Mouse (Mus musculus) layer of hippocampus, adult 8-10 months (tissue): ENCODE results near the gene Pparg. TPM values are rescaled to one million over a fixed set of nuclear protein-coding genes. Genes with fewer than 3 reads are reported as not detected.

Source experiments
- DNase-seq, 2 experiments: peaks; one replicate each; pipeline ENCODE4 v3.0.0; 2022; ENCODE audit warnings: low spot score in 2 of 2
- total RNA-seq, 4 experiments: library from RNA; stranded (reverse); gene quantifications; 2 replicates each; pipeline ENCODE4 v1.2.4; 2022

Gene Pparg
- total RNA-seq, 4 experiments from 2014 or later = 1.9 to 4.5 (median 3.6) TPM

DNA sequence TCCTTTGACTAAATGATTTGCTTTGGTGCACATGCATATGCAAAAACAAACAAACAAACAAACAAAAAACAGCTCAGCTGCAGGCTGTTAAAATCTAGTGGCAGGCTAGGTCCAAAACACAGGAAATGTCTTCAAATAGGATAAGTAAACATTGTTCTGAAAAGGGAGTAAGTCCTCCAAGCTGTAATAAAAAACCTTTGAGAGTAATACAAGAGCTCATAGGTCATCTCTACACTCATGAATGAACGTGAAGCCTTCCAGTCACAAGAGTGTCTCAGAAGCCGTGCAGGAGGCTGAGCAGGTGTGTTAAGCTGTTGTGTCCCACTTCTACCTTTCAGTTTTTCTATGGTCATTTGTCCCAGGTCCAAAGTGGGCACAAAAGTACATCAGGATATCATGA lies 102.6 kb downstream of the Pparg start:
- no peak for DNase-seq

GRCm38 (mm10) chr6:115464661-115465060 lies 103.9 kb downstream of the Pparg start:
- no peak for DNase-seq

- DNase-seq = no peak
Observed at GRCm38 (mm10) chr6:115465463-115465862, 104.7 kb downstream of the Pparg start.

- no peak for DNase-seq
Observed at GRCm38 (mm10) chr6:115465876-115466275, 105.1 kb downstream of the Pparg start.

DNA sequence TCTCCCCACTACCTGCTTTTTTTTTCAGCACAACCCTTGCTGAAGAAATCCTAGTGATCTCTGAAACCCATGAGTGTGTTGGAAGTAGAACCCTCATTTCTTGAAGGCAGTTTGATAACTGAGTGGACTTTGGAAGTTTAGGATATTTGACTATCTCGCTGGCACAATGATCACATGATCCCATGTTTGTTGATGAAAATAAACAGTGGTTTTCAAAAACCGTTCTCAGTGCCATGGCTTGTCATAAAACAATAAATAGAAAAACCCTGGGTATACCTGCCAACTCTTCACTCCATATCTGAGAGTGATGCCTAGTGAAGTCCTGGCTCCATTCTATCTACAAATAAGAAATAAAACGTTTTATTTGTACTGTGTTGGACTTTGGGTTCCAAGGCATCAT lies 105.8 kb downstream of the Pparg start:
- no peak for DNase-seq

GRCm38 (mm10) chr6:115469666-115470581 lies 109.2 kb downstream of the Pparg start:
- DNase-seq = no peak

DNA sequence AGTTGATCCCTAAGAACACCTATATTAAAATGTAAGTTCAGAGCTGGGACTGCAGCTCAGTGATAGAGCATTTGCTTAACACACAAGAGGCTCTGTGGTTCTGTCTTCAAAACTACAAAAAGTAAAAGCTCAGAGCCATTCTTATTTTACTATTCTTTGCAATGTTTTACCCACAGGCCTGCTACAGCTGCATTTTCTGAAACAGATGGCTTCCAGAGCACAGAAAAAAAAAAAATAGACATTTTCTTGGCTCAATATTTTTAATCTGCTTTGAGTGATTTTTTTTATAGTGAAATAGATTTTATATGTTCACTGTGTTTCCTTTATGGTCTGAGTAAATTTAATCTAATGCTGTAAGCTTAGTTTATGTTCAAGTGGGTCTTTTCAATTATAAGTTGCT lies 111.2 kb downstream of the Pparg start:
- DNase-seq = no peak

GRCm38 (mm10) chr6:115477081-115477695 lies 116.4 kb downstream of the Pparg start:
- DNase-seq = no peak

DNA sequence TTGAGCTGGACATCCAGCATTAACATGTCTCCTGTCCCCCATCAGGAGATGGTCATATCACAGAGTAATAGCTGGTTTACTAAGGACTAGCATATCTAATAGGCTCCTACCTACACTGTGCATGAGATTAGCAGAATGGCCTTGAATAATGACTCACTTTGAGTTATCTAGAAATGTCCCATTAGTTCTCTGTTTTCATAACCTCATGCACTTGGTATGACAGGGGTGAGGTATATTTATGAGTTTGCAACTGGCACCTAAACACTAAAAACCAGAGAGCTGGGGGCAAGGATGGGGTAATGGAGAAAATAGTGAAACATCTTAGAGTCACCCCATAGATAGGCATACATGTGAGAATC lies 119.2 kb downstream of the Pparg start:
- DNase-seq = no peak

DNA sequence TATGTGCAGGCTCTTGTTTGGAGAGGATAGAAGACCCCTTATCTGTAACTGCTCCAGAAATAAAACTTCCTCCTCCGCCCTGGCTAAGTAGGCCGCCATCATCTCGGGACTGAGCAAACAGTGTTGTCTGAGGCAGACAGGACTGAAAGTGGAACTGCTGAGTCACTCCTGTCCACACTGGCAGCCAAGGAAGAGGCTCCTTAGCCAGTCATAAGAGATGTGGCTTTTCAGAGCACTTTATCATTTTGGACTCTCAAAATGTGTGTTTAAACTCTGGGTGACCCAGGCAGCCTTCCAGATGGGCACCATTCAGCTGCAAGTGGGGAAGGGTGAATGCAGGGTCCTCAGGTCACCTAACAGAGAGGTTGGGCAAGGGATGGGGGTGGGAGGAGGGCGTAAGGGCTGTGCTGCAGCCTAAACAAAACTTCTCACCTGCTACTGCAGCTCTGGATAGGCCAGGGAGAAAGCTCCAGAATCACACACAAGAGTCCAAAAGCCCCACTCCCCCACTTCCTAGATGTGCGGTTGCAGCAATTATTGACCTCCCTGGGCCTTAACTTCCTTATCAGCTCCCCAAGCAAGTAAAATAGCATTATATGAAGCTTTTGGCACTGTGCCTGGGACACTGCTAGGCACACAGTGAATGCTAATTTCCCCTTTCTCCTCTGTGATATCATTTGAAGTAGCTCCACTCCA lies 119.7 kb downstream of the Pparg start:
- no peak for DNase-seq

DNA sequence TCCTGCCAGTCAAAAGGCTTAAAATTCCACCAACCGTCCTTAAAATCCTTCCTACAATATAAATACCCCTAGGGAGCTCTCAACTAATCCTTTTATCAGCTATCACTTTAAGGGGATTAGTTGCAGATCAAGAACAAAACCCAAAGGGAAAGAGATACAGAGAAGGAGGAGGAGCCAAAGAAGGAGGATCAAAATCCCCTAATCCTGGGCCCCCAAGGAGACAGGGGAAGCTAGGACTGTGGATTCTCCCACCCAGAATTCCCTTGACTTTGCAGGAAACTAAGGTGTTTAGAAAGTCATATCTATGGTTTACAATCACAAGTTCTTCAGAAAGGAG lies 120.2 kb downstream of the Pparg start:
- DNase-seq = no peak

DNA sequence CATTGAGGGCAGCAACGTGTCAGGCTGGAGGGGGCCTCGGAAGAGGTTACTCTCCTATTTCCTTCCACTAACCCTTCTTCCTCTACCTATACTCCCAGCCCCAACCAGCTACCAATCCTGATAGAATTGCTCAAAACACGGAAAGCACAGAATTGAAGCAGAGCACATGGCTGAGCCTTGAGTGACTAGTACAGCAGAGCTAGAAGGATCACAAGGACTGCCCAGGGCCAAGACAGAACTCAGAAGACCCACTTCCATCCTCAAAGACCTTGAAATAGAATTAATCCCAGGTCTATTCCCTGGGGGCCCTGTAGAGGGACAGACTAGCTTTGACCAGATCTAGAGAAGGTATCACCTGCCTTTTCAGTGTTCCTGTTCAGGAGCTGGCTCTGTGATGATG lies 120.9 kb downstream of the Pparg start:
- no peak for DNase-seq

DNA sequence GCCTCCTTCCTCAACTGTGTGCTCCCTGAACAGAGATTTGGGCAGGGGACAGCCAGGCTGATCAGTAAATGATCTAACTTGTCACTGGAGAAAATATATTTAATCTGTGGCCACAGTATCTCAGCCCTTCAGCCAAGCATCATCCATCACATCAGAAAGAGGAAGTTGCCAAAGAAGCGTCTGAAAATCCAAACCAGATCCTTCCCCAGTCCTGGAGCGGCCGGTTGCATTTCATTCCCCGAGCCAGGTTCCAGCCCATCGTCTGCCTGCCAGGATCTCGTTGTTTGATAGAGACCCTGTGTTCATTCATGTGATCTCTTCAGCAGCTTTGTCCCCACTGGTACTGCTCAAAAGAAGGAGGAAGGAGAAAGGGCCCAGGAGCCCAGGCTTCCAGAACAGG lies 124.9 kb downstream of the Pparg start:
- no peak for DNase-seq

- DNase-seq = no peak
Observed at GRCm38 (mm10) chr6:115489831-115490230, 129.1 kb downstream of the Pparg start.

DNA sequence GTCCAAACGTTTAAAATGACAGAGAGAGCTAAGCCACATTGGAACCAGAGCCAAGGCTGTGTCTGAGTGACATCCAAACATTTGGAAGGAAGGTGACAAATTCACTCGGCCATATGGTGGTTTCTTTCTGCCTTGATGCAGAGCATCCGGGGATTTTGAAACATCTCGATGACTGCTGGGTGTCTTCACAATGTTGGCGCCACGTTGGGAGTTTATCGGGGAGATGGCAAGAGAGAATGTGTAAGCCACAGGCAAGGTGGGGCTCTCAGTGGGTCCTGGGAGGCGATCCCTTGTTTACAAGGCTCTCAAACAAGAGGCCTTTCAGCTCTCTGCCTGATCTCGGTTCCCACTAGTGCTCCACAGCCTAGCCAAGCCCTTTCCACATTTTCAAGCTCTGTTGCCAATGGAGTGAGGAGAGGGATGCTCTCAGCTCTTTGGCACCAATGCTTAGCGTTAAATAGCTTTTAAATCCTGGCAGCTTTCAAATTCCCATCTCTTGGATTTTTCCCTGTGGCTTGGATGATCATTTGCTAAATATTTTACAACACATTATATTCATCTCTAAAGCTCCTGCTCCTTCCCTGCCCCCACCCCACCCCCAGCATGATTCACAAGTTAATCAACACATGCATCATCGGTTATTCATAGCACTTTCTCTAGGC lies 132.3 kb downstream of the Pparg start:
- peak; percentile 61 to 63 for DNase-seq

- DNase-seq = no peak
Observed at GRCm38 (mm10) chr6:115493824-115494223, 133.1 kb downstream of the Pparg start.

- DNase-seq = peak; percentile 53 to 58
Observed at GRCm38 (mm10) chr6:115499540-115499939, 138.8 kb downstream of the Pparg start.

GRCm38 (mm10) chr6:115500234-115500633 lies 139.5 kb downstream of the Pparg start:
- no peak for DNase-seq

GRCm38 (mm10) chr6:115501131-115501530 lies 140.4 kb downstream of the Pparg start:
- no peak for DNase-seq

DNA sequence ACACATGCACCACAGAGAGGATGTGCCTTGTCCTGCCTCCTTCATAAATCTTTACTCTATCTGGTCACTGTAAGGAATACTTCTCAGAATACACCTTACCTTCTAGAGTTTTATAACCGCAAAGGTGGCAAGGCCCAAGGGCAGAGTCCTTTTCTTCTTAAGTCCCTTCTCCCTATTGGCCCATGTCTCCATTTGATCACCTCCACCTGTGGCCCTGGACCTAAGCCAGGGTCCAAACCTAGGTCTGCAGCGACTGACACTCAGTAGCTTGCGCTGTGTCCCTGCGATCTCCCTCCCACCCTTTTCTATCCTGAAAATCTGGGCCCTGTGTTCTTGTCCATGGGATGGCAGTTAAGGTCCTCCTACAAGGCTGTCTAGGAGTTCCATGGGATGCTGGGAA lies 142.3 kb downstream of the Pparg start:
- no peak for DNase-seq

DNA sequence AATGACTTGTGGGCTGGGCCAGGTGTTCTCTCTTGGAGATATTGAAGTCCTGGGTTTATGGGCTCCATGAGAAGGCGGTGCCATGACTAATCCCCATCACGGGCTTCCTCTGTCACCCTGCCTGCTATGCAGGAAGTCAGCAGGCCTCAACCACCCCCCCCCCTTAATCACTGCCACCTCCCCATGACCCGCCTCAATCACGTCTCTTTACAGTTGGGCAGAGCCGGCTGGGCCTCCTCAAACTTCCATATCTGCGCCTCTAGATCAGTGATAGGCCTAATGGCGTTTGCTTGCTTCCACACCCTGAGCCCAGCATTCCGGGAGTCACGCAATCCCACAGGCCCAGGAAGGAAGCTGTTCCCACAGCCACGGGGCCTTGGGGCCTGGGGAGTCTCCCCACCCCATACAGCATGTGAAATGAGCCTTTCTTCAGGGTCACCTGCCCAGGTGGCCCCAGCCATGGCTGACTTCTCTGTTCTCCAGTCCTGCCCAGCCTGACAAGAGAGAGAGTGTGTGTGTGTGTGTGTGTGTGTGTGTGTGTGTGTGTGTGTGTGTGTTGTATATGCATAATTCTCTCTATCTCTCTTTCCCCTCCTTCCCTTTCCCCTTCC lies 142.9 kb downstream of the Pparg start:
- no peak for DNase-seq
